Mouse (Mus musculus) retina, embryonic 14.5 days (tissue): ENCODE measurements around the gene Polr1d.
A peak's percentile ranks its signal among the peaks of the same experiment; 100 is the strongest.

Source experiments
- DNase-seq: peaks from one replicate; pipeline ENCODE4 v3.0.0-alpha.2; 2015; ENCODE audit warnings: low spot score

Gene Polr1d

GRCm38 (mm10) chr5:147076799-147077165, at the start of gene Polr1d:
Gene Polr1d, plus strand, starts transcription at chr5:147077050.
- no peak for DNase-seq

GRCm38 (mm10) chr5:147031281-147031680, 45.6 kb upstream of the Polr1d start:
- no peak for DNase-seq

- DNase-seq, result no peak
Observed at GRCm38 (mm10) chr5:147033155-147033554, 43.7 kb upstream of the Polr1d start.

GRCm38 (mm10) chr5:147034283-147034682, 42.6 kb upstream of the Polr1d start:
- no peak for DNase-seq

- DNase-seq, result no peak
Observed at GRCm38 (mm10) chr5:147035301-147035700, 41.5 kb upstream of the Polr1d start.

GRCm38 (mm10) chr5:147036028-147036427, 40.8 kb upstream of the Polr1d start:
- no peak for DNase-seq

- no peak for DNase-seq
Observed at GRCm38 (mm10) chr5:147036661-147037060, 40.2 kb upstream of the Polr1d start.

GRCm38 (mm10) chr5:147037601-147038000, 39.2 kb upstream of the Polr1d start:
- DNase-seq, result no peak

GRCm38 (mm10) chr5:147039394-147039793, 37.5 kb upstream of the Polr1d start:
- DNase-seq, result no peak

- peak; percentile 59 for DNase-seq
Observed at GRCm38 (mm10) chr5:147041965-147042937, 34.6 kb upstream of the Polr1d start.

GRCm38 (mm10) chr5:147043240-147043844, 33.5 kb upstream of the Polr1d start:
- no peak for DNase-seq

GRCm38 (mm10) chr5:147045311-147045710, 31.5 kb upstream of the Polr1d start:
- no peak for DNase-seq

- no peak for DNase-seq
Observed at GRCm38 (mm10) chr5:147045929-147046328, 30.9 kb upstream of the Polr1d start.

- DNase-seq, result no peak
Observed at GRCm38 (mm10) chr5:147049544-147050209, 27.2 kb upstream of the Polr1d start.

- no peak for DNase-seq
Observed at GRCm38 (mm10) chr5:147050816-147051499, 25.9 kb upstream of the Polr1d start.

GRCm38 (mm10) chr5:147051500-147052308, 25.1 kb upstream of the Polr1d start:
- peak; percentile 43 for DNase-seq

GRCm38 (mm10) chr5:147052309-147052558, 24.6 kb upstream of the Polr1d start:
- peak; percentile 43 for DNase-seq

GRCm38 (mm10) chr5:147053071-147053470, 23.8 kb upstream of the Polr1d start:
- no peak for DNase-seq

GRCm38 (mm10) chr5:147053481-147053880, 23.4 kb upstream of the Polr1d start:
- no peak for DNase-seq

GRCm38 (mm10) chr5:147054328-147054727, 22.5 kb upstream of the Polr1d start:
- no peak for DNase-seq

GRCm38 (mm10) chr5:147054747-147055270, 22.0 kb upstream of the Polr1d start:
- DNase-seq, result no peak
